Mouse (Mus musculus) brain, embryonic 14.5 days (tissue): ENCODE results near the gene Akap13.

Experiments
- CTCF ChIP-seq: fragments of 200-500 bp; IDR thresholded peaks from 2 replicates; pipeline ENCODE4 v1.5.1; 2012; ENCODE audit warnings: inconsistent platforms, mild to moderate bottlenecking, moderate library complexity, borderline replicate concordance; ENCODE audit not compliant: insufficient read depth, insufficient read length; ENCODE audit errors: extremely low read depth
- POLR2A ChIP-seq: fragments of 200-500 bp; IDR thresholded peaks from 2 replicates; pipeline ENCODE4 v1.6.1; 2012; ENCODE audit warnings: mild to moderate bottlenecking, inconsistent platforms, borderline replicate concordance; ENCODE audit not compliant: poor library complexity, insufficient read depth, insufficient read length, severe bottlenecking; ENCODE audit errors: extremely low read depth

DNA sequence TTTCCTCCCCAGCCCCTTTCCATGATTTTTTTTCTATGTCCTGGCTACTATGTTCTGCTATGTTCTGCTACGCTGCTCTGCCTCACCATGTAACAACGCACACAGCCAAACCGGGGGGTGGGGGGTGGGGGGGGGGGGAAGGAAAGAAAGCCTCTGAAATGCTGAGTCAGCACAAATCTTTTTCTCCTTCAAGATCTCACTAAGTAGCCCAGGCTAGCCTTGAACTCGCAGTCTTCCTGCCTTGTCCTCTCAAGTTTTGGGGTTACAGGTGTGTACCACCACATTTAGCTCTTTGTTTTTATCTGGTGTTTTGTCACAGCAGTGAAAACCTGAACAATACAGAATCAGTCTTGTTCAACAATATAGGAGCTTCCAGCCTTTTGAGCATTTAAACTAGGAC lies 15.8 kb upstream of the Akap13 start:
- TF ChIP-seq POLR2A, result no peak
- TF ChIP-seq CTCF, result no peak
